Mouse (Mus musculus) heart, embryonic 10.5 days (tissue): ENCODE measurements around the gene Tmem206. TPM values are rescaled to one million over a fixed set of nuclear protein-coding genes. Genes with fewer than 3 reads are reported as not detected.
A peak's percentile ranks its signal among the peaks of the same experiment; 100 is the strongest.

ENCODE experiments used
- DNase-seq: peaks from one replicate; pipeline ENCODE4 v3.0.0-alpha.2; 2017; ENCODE audit warnings: low spot score
- H3K27ac ChIP-seq: fragments of 300-500 bp; sonication (generic); 2 replicates; pipeline ENCODE4 v1.5.1; 2016; ENCODE audit warnings: mild to moderate bottlenecking
- H3K27me3 ChIP-seq: fragments of 300-500 bp; sonication (generic); 2 replicates; pipeline ENCODE4 v1.6.1; 2016; ENCODE audit warnings: mild to moderate bottlenecking; ENCODE audit not compliant: poor library complexity, insufficient read depth, severe bottlenecking
- H3K36me3 ChIP-seq: fragments of 300-500 bp; sonication (generic); 2 replicates; pipeline ENCODE4 v1.6.1; 2016; ENCODE audit warnings: mild to moderate bottlenecking, moderate library complexity
- H3K4me1 ChIP-seq: fragments of 300-500 bp; sonication (generic); 2 replicates; pipeline ENCODE4 v1.6.1; 2016; ENCODE audit warnings: mild to moderate bottlenecking
- H3K4me3 ChIP-seq: fragments of 300-500 bp; sonication (generic); 2 replicates; pipeline ENCODE4 v1.5.1; 2016; ENCODE audit warnings: mild to moderate bottlenecking, moderate library complexity
- H3K9me3 ChIP-seq: fragments of 300-500 bp; sonication (generic); 2 replicates; pipeline ENCODE4 v1.6.1; 2016; ENCODE audit warnings: mild to moderate bottlenecking, moderate library complexity
- WGBS: fragments of 180-500 bp; shearing (Covaris S2); methylation state at CpG from one replicate; pipeline ENCODE4 v1.1.7; 2016; 5-methylcytosine and 5-hydroxymethylcytosine counted together
- polyA plus RNA-seq: library from polyadenylated mRNA; unstranded; fragments of >200 nt; fragmentation: Nextera tagmentation; extraction: Ambion mirVana; gene quantifications from 2 replicates; pipeline ENCODE4 v1.2.1, GENCODE M21; 2016

Gene Tmem206
- polyA plus RNA-seq, 1 experiment from 2014 or later = 18.8 TPM

DNA sequence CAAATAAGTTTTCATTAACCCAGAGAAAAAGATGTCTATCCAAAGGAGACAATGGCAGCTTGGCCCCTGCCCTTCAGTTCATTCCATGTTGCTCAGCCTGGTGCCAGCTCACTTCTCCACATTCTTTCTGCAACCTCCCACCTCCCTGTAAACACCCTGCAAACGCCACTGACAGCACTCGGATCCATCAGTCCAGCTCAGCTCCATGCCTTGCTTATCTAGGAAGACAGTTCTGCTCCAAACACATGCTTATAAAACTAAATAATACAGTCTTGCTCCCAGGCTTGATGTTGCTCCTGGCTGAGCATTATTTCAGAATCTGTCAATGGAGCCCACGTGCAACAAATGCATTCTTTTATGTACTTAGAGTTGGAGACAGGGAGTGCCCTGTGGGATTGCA, 29.9 kb upstream of the Tmem206 start:
- Histone ChIP-seq H3K27me3 (no peaks in the 10 kb centered on the region), H3K4me1 (peaks cover 45% of the 10 kb centered on the region), H3K9me3 (no peaks in the 10 kb centered on the region), H3K27ac (peak overlapping the region; percentile 66; the same call in 1 of the 2 replicates), H3K4me3 (no peak overlapping the region), H3K36me3 (no peaks in the 10 kb centered on the region)
- WGBS = 38% methylated on average over 3 of the region's 3 CpGs
- no peak for DNase-seq

DNA sequence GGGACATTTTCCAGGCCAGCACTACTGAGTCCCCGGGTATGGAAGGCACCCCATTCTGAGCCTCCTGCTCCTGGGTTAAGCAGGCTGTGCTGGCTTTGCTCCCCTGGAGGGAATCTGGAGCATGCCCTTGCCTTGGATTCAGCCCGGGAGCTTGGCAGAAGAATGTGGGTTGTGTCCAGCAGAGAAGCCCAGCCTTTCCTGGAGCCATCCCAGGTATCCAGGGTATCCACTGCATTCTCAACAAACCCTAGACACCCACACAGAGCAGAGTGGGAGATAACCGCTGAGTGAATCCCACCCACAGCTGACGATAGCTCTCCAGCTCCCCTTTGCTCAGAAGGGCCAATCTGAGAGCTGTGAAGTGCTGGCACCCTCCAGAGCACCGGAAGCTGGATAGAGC, 29.3 kb upstream of the Tmem206 start:
- no peaks in the 10 kb centered on the region for H3K27me3 ChIP-seq
- peak overlapping the region; percentile 66; the same call in 1 of the 2 replicates for H3K27ac ChIP-seq
- H3K36me3 ChIP-seq = no peaks in the 10 kb centered on the region
- WGBS = 42% methylated on average over 5 of the region's 5 CpGs
- no peak overlapping the region for H3K4me3 ChIP-seq
- H3K4me1 ChIP-seq = peaks cover 45% of the 10 kb centered on the region
- H3K9me3 ChIP-seq = no peaks in the 10 kb centered on the region
- DNase-seq = peak; percentile 79

DNA sequence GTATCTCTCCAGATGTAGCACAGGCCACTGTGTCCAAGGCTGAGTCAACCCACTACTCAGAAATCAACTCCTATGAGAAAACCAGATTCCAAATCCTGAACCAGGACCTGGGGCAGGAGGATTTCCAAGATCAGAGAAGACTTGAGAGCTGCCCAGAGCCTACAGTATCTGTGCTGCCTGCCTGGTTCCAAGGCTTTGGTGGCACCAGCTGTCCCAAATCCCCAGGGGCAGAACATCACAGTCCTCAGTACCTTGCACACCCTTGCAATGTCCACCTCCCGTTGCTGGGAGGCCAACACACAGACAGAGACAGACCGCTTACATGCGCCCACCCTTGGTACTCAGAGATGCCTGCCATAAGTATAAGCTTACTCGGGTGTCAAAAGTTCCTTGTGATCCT, 27.4 kb upstream of the Tmem206 start:
- 0 out of 2 replicates have a peak overlapping the region, but pooled peaks have one; percentile 63 for H3K27ac ChIP-seq
- WGBS = 87% methylated on average over 4 of the region's 4 CpGs
- peaks cover 49% of the 10 kb centered on the region for H3K4me1 ChIP-seq
- H3K4me3 ChIP-seq = no peak overlapping the region
- no peaks in the 10 kb centered on the region for H3K27me3 ChIP-seq
- H3K36me3 ChIP-seq = no peaks in the 10 kb centered on the region
- DNase-seq = no peak
- H3K9me3 ChIP-seq = no peaks in the 10 kb centered on the region

DNA sequence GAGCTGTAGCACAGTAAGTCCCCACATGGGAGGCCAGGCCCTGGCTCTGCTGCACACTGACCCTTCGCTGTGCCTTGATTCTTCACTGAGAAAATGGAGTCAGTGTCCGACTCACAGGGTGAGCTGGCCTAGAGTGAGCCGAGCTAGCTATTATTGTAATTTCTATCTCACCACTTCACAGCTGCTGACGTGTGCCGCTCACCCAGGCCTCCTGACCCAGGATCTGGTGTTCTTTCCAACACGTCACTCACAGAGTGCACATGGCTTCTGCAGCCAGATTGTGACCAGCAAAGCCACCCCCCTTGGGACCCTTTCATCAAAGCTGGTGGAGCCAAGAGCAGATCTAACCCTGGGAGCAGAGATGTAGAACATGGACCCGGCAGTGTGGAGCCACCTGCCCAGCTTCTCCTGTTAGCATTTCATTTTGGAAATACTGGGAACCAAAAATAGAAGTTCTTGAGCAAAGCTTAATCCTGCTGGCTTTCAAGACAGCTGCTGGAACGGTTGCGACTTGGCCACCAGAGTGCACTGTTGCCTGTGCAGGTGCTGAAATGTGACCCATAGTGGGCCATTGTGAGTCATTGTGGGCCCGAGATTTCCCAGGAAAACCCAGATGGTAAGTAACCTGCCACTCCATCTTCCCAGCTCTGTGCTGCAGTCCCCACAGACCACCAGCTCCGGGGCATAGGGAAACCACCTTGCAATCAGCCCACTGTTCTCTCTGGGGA, 26.3 kb upstream of the Tmem206 start:
- Histone ChIP-seq H3K36me3 (no peaks in the 10 kb centered on the region), H3K4me1 (peaks cover 42% of the 10 kb centered on the region), H3K27ac (peak overlapping the region; percentile 63), H3K27me3 (no peaks in the 10 kb centered on the region), H3K4me3 (no peak overlapping the region), H3K9me3 (no peaks in the 10 kb centered on the region)
- 30% methylated on average over 11 of the region's 11 CpGs for WGBS
- peak; percentile 82 for DNase-seq

DNA sequence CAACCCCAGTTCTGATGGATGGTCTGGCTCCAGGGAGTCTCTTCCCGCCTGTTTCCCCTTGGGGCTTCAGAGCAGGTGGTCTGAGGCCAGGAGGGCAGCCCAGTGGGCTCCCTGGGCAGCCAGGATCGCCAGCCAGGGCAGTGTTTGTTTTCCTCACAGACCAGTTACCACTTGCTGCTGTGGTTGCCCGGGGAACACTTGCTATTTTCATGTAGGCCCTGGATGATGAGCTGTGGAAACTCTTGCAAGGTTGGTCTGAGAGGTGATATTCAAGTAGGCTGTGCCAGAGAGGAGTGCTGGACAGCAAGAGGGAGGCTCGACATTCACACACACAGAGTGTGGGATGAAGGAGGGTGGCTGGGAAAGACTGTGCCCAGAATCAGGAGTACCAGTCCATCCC, 23.8 kb upstream of the Tmem206 start:
- Histone ChIP-seq H3K4me3 (no peak overlapping the region), H3K9me3 (no peaks in the 10 kb centered on the region), H3K27ac (peak overlapping the region; percentile 54; the same call in 1 of the 2 replicates), H3K27me3 (no peaks in the 10 kb centered on the region), H3K4me1 (peaks cover 30% of the 10 kb centered on the region), H3K36me3 (peaks cover 6% of the 10 kb centered on the region)
- DNase-seq = no peak
- WGBS = 39% methylated on average over 4 of the region's 4 CpGs

DNA sequence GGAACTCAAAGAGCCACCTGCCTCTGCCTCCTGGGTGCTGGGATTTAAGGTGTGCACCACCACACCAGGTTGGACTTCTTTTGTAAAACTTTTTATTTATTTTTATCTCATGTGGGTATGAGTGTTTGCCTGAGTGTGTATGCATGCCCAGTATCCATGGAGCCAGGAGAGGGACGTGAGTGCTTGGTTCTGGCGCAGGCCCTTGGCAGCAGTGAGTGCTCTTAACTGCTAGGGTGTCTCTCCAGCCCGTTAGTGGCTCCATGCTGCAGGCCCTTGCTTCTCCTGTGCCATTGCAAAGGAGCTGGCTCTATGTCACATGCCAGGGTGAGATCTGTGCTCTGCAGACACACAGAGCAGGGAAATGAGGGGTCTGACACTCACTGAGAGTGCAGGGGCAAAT, 22.0 kb upstream of the Tmem206 start:
- Histone ChIP-seq H3K36me3 (peaks cover 16% of the 10 kb centered on the region), H3K27me3 (no peaks in the 10 kb centered on the region), H3K4me1 (peaks cover 28% of the 10 kb centered on the region), H3K27ac (no peak overlapping the region), H3K4me3 (no peak overlapping the region), H3K9me3 (no peaks in the 10 kb centered on the region)
- no peak for DNase-seq
- WGBS = 64% methylated on average over 3 of the region's 3 CpGs

DNA sequence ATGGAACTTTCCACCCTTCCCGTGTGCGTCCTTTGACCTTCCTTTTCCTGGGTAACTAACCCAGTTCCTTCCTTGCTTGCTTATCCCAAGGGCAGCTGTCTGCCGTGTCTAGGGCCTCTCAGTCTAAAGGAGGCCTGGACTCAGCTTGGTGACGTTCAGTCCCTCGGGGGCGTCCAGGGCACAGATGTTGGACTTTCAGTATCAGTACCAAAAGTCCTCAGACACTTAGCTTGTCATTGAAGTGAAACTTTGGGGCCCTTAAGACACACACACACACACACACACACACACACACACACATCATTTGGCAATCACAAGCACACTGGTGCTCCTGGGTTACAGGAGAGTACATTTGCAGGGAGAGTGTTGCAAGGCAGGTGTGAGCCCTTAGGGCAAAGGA, 21.5 kb upstream of the Tmem206 start:
- peaks cover 25% of the 10 kb centered on the region for H3K4me1 ChIP-seq
- WGBS = 57% methylated on average over 6 of the region's 6 CpGs
- no peak for DNase-seq
- H3K27ac ChIP-seq = no peak overlapping the region
- peaks cover 18% of the 10 kb centered on the region for H3K36me3 ChIP-seq
- H3K9me3 ChIP-seq = no peaks in the 10 kb centered on the region
- no peaks in the 10 kb centered on the region for H3K27me3 ChIP-seq
- H3K4me3 ChIP-seq = no peak overlapping the region

DNA sequence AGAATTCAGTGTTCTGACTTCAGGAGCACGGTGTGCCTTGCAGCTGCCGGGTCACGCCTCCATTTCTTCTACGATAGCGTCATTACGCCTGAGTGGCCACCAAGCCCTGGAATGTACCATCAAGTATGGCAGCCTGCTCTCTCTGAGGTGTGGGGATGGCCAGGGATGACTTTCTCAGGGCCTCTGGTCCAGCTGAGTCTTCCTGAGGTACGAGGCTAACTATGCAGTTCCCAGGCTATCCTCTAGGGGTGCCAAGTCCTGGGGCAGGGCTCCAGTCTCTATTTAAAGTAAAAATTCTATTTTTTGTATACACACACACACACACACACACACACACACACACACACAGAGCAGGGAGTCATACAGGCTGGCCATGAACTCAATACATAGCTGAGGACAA, 20.1 kb upstream of the Tmem206 start:
- no peak overlapping the region for H3K4me3 ChIP-seq
- H3K27me3 ChIP-seq = no peaks in the 10 kb centered on the region
- no peak overlapping the region for H3K27ac ChIP-seq
- no peaks in the 10 kb centered on the region for H3K9me3 ChIP-seq
- WGBS = 58% methylated on average over 7 of the region's 7 CpGs
- H3K4me1 ChIP-seq = peaks cover 15% of the 10 kb centered on the region
- peaks cover 19% of the 10 kb centered on the region for H3K36me3 ChIP-seq
- DNase-seq = no peak

DNA sequence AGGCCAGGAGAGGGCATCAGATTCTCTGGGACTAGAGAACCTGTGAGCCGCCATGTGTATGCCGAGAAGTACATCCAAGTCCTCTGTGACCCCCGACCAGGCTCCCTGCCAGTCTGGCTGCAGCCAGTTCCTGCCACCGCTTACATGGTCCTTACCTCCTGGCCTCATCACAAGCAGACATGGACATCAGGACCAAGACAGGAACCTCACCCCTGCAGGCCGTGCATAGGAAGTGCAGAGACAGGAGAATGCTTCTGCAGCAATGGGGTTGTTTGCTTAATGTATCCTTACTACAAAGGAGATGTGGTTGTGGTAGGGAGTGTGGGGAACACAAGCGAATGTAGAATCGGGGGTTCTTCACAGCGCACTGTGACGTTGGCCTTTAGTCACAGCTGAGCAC, 19.4 kb upstream of the Tmem206 start:
- peaks cover 19% of the 10 kb centered on the region for H3K36me3 ChIP-seq
- DNase-seq = no peak
- WGBS = 86% methylated on average over 9 of the region's 9 CpGs
- H3K4me3 ChIP-seq = no peak overlapping the region
- H3K27ac ChIP-seq = no peak overlapping the region
- H3K9me3 ChIP-seq = no peaks in the 10 kb centered on the region
- H3K4me1 ChIP-seq = peaks cover 15% of the 10 kb centered on the region
- no peaks in the 10 kb centered on the region for H3K27me3 ChIP-seq

DNA sequence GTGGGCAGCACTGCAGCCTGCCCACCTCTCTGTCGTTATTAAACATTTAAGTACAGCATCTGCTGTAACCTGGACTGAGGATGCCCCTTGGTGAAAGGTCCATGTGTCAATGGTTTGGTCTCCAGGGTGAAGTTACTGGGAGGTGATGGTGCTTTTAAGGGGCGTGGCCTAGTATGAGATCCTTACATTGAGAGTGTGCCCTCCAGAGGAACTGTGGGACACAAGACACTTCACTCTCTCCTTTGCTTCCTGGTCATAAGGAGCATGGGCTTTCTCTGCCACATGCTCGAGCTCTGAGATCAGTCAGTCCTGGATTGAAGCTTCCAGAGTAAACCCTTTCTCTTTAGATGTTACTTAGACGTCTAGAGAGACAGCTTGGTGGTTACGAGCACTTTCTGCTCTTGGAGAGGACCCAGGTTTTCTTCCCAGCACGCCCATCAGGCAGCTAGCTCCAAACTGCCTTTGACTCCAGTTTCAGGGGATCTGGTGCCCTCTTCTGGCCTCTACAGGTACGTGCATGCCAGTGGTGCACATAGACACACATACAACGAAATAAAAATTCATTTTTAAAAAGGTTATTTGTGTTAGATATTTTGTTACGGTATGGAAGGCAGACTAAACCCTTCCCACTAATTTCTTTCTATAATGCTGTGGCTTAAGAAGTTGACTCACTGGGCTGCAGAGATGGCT, 17.8 kb upstream of the Tmem206 start:
- DNase-seq = no peak
- peaks cover 19% of the 10 kb centered on the region for H3K36me3 ChIP-seq
- H3K27me3 ChIP-seq = no peaks in the 10 kb centered on the region
- H3K9me3 ChIP-seq = no peaks in the 10 kb centered on the region
- H3K4me3 ChIP-seq = no peak overlapping the region
- H3K4me1 ChIP-seq = peaks cover 8% of the 10 kb centered on the region
- 80% methylated on average over 9 of the region's 9 CpGs for WGBS
- H3K27ac ChIP-seq = no peak overlapping the region

DNA sequence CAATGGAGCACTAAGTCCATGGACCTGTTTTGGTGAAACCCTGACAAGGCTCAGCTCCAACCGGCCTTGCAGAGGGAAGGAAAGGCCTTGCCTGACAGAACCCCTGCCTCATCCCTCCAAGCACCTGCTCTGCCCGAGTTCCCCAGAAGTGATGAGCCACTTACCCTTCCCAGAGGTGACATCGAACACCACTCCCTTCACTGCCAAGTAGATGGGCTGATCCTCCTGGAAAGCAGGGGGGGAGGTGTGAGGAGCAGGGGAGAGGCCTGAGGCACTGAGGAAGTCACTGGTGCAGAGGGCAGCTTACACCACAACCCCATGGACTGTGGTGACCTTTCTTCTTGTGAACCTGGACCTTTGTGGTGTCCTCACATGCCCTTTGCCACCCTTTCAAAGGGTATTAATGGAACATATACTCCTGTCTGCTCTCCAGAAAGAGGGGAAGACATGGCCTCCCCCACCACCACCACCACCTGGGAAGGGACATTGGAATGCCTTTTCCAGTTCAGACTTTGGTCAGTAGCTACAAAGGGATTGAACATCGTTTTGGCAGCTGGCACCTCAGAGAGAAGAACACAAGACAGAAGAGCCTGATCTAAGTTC, 14.3 kb upstream of the Tmem206 start:
- Histone ChIP-seq H3K9me3 (no peaks in the 10 kb centered on the region), H3K4me3 (no peak overlapping the region), H3K36me3 (peaks cover 16% of the 10 kb centered on the region), H3K4me1 (peaks cover 6% of the 10 kb centered on the region; the same call in 1 of the 2 replicates), H3K27ac (no peak overlapping the region), H3K27me3 (no peaks in the 10 kb centered on the region)
- DNase-seq = no peak
- WGBS = 67% methylated on average over 4 of the region's 4 CpGs

DNA sequence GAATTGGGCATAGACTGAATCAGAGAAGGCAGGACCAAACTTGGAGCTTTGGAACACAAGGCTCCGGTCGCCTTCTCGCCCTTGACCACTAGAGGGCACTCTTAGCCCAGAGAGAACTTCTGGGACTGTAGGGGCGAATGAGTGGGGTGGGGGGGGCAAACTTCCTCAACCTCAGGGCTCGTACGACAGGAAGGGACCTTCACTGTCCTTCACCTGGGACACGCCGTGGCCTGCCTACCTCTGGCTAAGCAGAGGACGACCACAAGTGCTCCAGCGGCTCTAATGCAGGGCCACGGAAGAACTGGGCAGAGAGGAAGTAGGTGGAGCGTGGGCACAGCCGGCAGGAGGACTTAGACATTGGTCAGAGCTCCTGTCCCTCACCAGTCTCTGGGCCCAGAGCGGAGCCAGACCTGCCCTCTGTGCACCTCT, 13.2 kb upstream of the Tmem206 start:
- Histone ChIP-seq H3K27ac (peak overlapping the region; percentile 91), H3K27me3 (no peaks in the 10 kb centered on the region), H3K36me3 (peaks cover 11% of the 10 kb centered on the region; the same call in 1 of the 2 replicates), H3K9me3 (no peaks in the 10 kb centered on the region), H3K4me1 (peaks cover 11% of the 10 kb centered on the region), H3K4me3 (peak overlapping the region; percentile 74)
- DNase-seq = peak; percentile 93
- WGBS = under 1% methylated on average over 14 of the region's 14 CpGs

DNA sequence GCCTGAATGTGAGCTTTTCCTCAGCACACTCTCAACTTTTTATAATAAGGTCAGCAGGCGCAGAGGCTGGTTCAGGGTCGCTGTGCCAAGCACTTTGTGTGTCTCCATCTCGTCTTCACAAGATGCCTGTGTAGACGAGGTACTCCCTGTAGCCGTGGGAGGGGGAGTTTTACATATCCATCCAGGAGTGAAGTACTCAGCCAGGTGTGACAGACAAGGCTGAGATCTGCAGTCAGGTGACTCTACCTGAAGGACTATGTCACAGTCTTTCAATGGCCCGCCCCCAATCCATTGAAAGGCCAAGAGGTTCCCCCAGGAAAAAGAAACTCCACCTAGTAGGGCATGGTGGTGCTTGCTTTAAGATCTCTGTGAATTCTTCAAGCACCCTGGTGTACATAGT, 12.6 kb upstream of the Tmem206 start:
- peak overlapping the region; percentile 91 for H3K27ac ChIP-seq
- H3K9me3 ChIP-seq = no peaks in the 10 kb centered on the region
- no peak for DNase-seq
- peaks cover 4% of the 10 kb centered on the region; the same call in 1 of the 2 replicates for H3K36me3 ChIP-seq
- WGBS = 69% methylated on average over 6 of the region's 6 CpGs
- H3K4me1 ChIP-seq = peaks cover 18% of the 10 kb centered on the region
- H3K4me3 ChIP-seq = peak overlapping the region; percentile 74
- H3K27me3 ChIP-seq = no peaks in the 10 kb centered on the region
